Mouse (Mus musculus) right cerebral cortex, adult 18-20 months (tissue): ENCODE results near the gene Htr2b.

Experiments used
- DNase-seq: peaks from one replicate; pipeline ENCODE4 v3.0.0; 2022; ENCODE audit warnings: mixed read lengths

Gene Htr2b

GRCm38 (mm10) chr1:86076565-86076964 is 35.2 kb downstream of the Htr2b start:
- DNase-seq = no peak

- DNase-seq = peak; percentile 87
Measured at GRCm38 (mm10) chr1:86064271-86064991, 47.3 kb downstream of the Htr2b start, which contains the start of gene Psmd1. TSS of gene Psmd1 (plus strand) at chr1:86064387.

- DNase-seq = no peak
Measured at GRCm38 (mm10) chr1:86062523-86062922, 49.2 kb downstream of the Htr2b start.

GRCm38 (mm10) chr1:86058856-86059769 is 52.7 kb downstream of the Htr2b start:
- peak; percentile 94 for DNase-seq

GRCm38 (mm10) chr1:86056284-86056683 is 55.5 kb downstream of the Htr2b start:
- no peak for DNase-seq

- DNase-seq = no peak
Measured at GRCm38 (mm10) chr1:86054943-86055342, 56.8 kb downstream of the Htr2b start.

GRCm38 (mm10) chr1:86053198-86053921 is 58.4 kb downstream of the Htr2b start:
- peak; percentile 48 for DNase-seq
